Comparison of ENCODE assay signal across 8 mouse cellular contexts in genomic region chr10:93889976-93890375, GRCm38 (mm10). TPM values are rescaled to one million over a fixed set of nuclear protein-coding genes. Genes with fewer than 3 reads are reported as not detected.
DNase-seq lines count a peak whose midpoint lies in the region; ATAC-seq lines count a peak whose summit lies in the region.

No protein-coding gene starts in this region.

- under 1% methylated on average over 22 of the region's 22 CpGs for WGBS in hindbrain, embryonic 12.5 days

- peak overlapping the region; percentile 91 for H3K27ac ChIP-seq in hindbrain, embryonic 12.5 days

- H3K4me2 ChIP-seq in hindbrain, embryonic 12.5 days (replicated peaks): peak overlapping the region; percentile 86

- peak overlapping the region; percentile 98 for H3K4me3 ChIP-seq in hindbrain, embryonic 12.5 days

- no peaks in the 10 kb centered on the region for H3K9me3 ChIP-seq in hindbrain, embryonic 12.5 days (replicated peaks)

- ATAC-seq in frontal cortex, adult (ENCODE audit: low TSS enrichment): peak; percentile 79
- no peak; the same call in 1 of the 2 replicates for ATAC-seq in hindbrain, embryonic 12.5 days (ENCODE audit: low FRiP score)

- DNase-seq in frontal cortex, postnatal 10 days (ENCODE audit: low spot score in 2 of 2): no peak
- DNase-seq in urinary bladder, postnatal 14 days (ENCODE audit: low spot score): peak; percentile 5
- no peak for DNase-seq in urinary bladder, postnatal 10 days (ENCODE audit: low spot score)
- peak; percentile 34 for DNase-seq in liver
- peak; percentile 63 to 73 for DNase-seq in right cerebral cortex, postnatal 10 days (ENCODE audit: low spot score in 2 of 2)
- DNase-seq in cerebellum, adult 9-10 months: no peak

- H3K36me3 ChIP-seq in hindbrain, embryonic 12.5 days: peaks cover 19% of the 10 kb centered on the region

- peak overlapping the region; percentile 95 for H3K9ac ChIP-seq in hindbrain, embryonic 12.5 days

- peaks cover 11% of the 10 kb centered on the region for H3K4me1 ChIP-seq in hindbrain, embryonic 12.5 days

- no peaks in the 10 kb centered on the region for H3K27me3 ChIP-seq in hindbrain, embryonic 12.5 days

RNA-seq across cellular contexts. Expression of gene Metap2, which starts 6.9 kb away (rescaled TPM):
- 190 and 195 TPM in 2 replicates for polyA plus RNA-seq in hindbrain, embryonic 12.5 days (2016; fragmentation: Nextera tagmentation; extraction: Ambion mirVana)

RNA-seq across cellular contexts. Expression of gene Usp44, which starts 58.6 kb away (rescaled TPM):
- 2.9 and 3.0 TPM in 2 replicates for polyA plus RNA-seq in hindbrain, embryonic 12.5 days (2016; fragmentation: Nextera tagmentation; extraction: Ambion mirVana)

Comparison
In these comparisons a context has a peak if more than half of its experiments do, and no peak if none do; other contexts are left out.
1. DNase-seq: peak in urinary bladder, postnatal 14 days (single experiment), liver (single experiment) and right cerebral cortex, postnatal 10 days (2 of 2); none in frontal cortex, postnatal 10 days (0 of 2), urinary bladder, postnatal 10 days (single experiment) and cerebellum, adult 9-10 months (single experiment).